Mouse (Mus musculus) megakaryocyte, embryonic 14.5 days (primary cell): Measurements from ENCODE around the gene Hopx.

Source experiments
- FLI1 ChIP-seq: IDR thresholded peaks from 2 replicates; pipeline ENCODE4 v1.6.1; 2012; ENCODE audit warnings: low read length, inconsistent platforms, mixed read lengths
- GATA1 ChIP-seq: IDR thresholded peaks from 3 replicates; pipeline ENCODE4 v1.6.1; 2012; ENCODE audit warnings: mixed read lengths, low read length, inconsistent platforms, borderline replicate concordance

GRCm38 (mm10) chr5:77038451-77038850 lies 76.5 kb downstream of the Hopx start:
- TF ChIP-seq FLI1 = no peak
- TF ChIP-seq GATA1 = no peak
